Mouse (Mus musculus) myocyte (in vitro differentiated cells): ENCODE results near the gene Tnfaip6. TPM values are rescaled to one million over a fixed set of nuclear protein-coding genes. Genes with fewer than 3 reads are reported as not detected.
"Not testable (repeated sequence)": the region's sequence is repeated elsewhere in the genome, so short reads cannot be mapped to it uniquely, and the experiment has no call there.

Experiments used
- H3K27me3 ChIP-seq: one replicate; pipeline ENCODE4 v1.6.1; 2011; ENCODE audit not compliant: control insufficient read depth, insufficient read depth, insufficient read length
- H3K36me3 ChIP-seq: one replicate; pipeline ENCODE4 v1.6.1; 2011; ENCODE audit not compliant: control insufficient read depth, insufficient read depth
- H3K4me2 ChIP-seq: one replicate; pipeline ENCODE4 v1.6.1; 2011; ENCODE audit warnings: low read depth, control low read depth
- H3K4me3 ChIP-seq: one replicate; pipeline ENCODE4 v1.5.1; 2011; ENCODE audit warnings: mild to moderate bottlenecking, control low read depth, moderate library complexity
- H3K79me2 ChIP-seq: one replicate; pipeline ENCODE4 v1.6.1; 2011; ENCODE audit not compliant: control insufficient read depth, insufficient read depth
- H3ac ChIP-seq: one replicate; pipeline ENCODE4 v1.6.1; 2011; ENCODE audit not compliant: control insufficient read depth, insufficient read length
- CEBPB ChIP-seq: IDR thresholded peaks from 2 replicates; pipeline ENCODE4 v1.6.1; 2011; ENCODE audit warnings: mild to moderate bottlenecking, moderate library complexity; ENCODE audit not compliant: poor library complexity, insufficient read depth, severe bottlenecking
- E2F4 ChIP-seq: IDR thresholded peaks from one replicate; pipeline ENCODE4 v1.6.1; 2011; ENCODE audit warnings: mild to moderate bottlenecking, control low read depth, moderate library complexity; ENCODE audit not compliant: insufficient read depth
- MAX ChIP-seq: IDR thresholded peaks from one replicate; pipeline ENCODE4 v1.6.1; 2011; ENCODE audit warnings: low read depth, mild to moderate bottlenecking, control low read depth
- MYOD1 ChIP-seq, 3 experiments: IDR thresholded peaks; one replicate each; pipeline ENCODE4 v1.6.1; 2011; ENCODE audit warnings: control low read depth in 2 of 3, low read depth in 2 of 3, mild to moderate bottlenecking in 2 of 3, moderate library complexity in 1 of 3; ENCODE audit not compliant: insufficient read length in 2 of 3, control insufficient read depth in 1 of 3
- MYOG ChIP-seq, 3 experiments: IDR thresholded peaks; one replicate each; pipeline ENCODE4 v1.6.1; 2011; ENCODE audit warnings: control low read depth in 2 of 3, low read depth in 2 of 3, mild to moderate bottlenecking in 2 of 3; ENCODE audit not compliant: insufficient read length in 2 of 3, control insufficient read depth in 1 of 3, insufficient read depth in 1 of 3
- POLR2A ChIP-seq: IDR thresholded peaks from one replicate; pipeline ENCODE4 v1.6.1; 2011; ENCODE audit warnings: low read depth, mild to moderate bottlenecking, control low read depth, moderate library complexity; ENCODE audit not compliant: insufficient read length
- POLR2AphosphoS2 ChIP-seq: IDR thresholded peaks from one replicate; pipeline ENCODE4 v1.6.1; 2011; ENCODE audit warnings: low read depth, control low read depth; ENCODE audit not compliant: insufficient read length
- REST ChIP-seq: IDR thresholded peaks from one replicate; pipeline ENCODE4 v1.6.1; 2011; ENCODE audit warnings: mild to moderate bottlenecking, control low read depth, moderate library complexity; ENCODE audit not compliant: insufficient read depth, insufficient read length
- SRF ChIP-seq: IDR thresholded peaks from one replicate; pipeline ENCODE4 v1.6.1; 2011; ENCODE audit warnings: low read depth; ENCODE audit not compliant: control insufficient read depth, insufficient read length
- TCF12 ChIP-seq: IDR thresholded peaks from one replicate; pipeline ENCODE4 v1.6.1; 2011; ENCODE audit warnings: mild to moderate bottlenecking, control low read depth; ENCODE audit not compliant: poor library complexity, insufficient read depth, severe bottlenecking
- TCF3 ChIP-seq: IDR thresholded peaks from one replicate; pipeline ENCODE4 v1.6.1; 2011; ENCODE audit warnings: low read depth, control low read depth; ENCODE audit not compliant: insufficient read length
- USF1 ChIP-seq: IDR thresholded peaks from one replicate; pipeline ENCODE4 v1.6.1; 2011; ENCODE audit warnings: low read depth, mild to moderate bottlenecking, control low read depth, moderate library complexity
- polyA plus RNA-seq: library from polyadenylated mRNA; unstranded; fragments of >200 nt; fragmentation: generic; extraction: Trizol; gene quantifications from one replicate; pipeline ENCODE4 v1.2.1, GENCODE M21; 2012; ENCODE audit warnings: missing spikeins

The Tnfaip6 gene
- polyA plus RNA-seq, 1 experiment: 0.50 TPM

DNA sequence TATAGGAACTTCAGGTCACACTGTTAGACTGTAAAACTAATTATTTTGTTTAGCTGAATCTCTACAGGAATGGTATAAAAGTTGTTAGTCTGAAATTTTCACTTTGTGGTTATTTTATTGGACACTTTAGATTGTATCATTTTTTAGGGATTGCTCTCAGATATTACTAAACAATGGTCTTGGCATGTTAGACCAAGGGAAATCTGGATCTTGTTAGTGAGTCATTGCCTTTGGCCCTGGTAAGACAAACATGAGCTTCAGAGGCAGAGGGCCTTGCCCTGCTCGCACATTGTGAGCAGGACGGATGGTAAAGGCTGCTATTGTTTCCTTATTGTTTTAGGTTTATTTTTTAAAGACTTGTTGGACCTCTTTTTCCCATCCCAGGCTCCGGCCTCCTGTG, 31.4 kb upstream of the Tnfaip6 start:
- Histone ChIP-seq H3K4me2 (peak overlapping the region; percentile 2), H3K27me3 (no peaks in the 10 kb centered on the region), H3K36me3 (no peaks in the 10 kb centered on the region), H3K79me2 (no peaks in the 10 kb centered on the region), H3K4me3 (no peak overlapping the region), H3ac (no peak overlapping the region)
- TF ChIP-seq CEBPB (peak; percentile 83), REST (no peak), USF1 (no peak)

DNA sequence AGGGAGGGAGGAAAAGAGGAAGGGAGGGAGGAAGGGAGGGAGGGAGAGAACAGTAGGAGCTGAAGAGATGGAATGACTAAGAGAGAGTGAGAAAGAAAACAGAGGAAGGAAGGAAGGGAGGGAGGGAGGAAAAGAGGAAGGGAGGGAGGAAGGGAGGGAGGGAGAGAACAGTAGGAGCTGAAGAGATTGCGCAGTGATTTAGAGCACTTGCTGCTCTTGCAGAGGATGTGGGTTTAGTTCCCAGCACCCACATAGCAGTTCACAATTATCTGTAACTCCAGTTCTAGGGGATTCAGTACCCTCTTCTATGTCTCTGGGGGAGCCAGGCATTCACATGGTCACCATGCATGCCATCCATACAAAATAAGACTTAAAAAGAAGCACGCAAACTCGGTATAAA, 26.0 kb upstream of the Tnfaip6 start:
- H3K36me3 ChIP-seq, H3K79me2 ChIP-seq, H3ac ChIP-seq, H3K4me2 ChIP-seq, H3K4me3 ChIP-seq, H3K27me3 ChIP-seq: not testable (repeated sequence)
- peak; percentile 68; the same call in 1 of the 2 replicates for TF ChIP-seq CEBPB

DNA sequence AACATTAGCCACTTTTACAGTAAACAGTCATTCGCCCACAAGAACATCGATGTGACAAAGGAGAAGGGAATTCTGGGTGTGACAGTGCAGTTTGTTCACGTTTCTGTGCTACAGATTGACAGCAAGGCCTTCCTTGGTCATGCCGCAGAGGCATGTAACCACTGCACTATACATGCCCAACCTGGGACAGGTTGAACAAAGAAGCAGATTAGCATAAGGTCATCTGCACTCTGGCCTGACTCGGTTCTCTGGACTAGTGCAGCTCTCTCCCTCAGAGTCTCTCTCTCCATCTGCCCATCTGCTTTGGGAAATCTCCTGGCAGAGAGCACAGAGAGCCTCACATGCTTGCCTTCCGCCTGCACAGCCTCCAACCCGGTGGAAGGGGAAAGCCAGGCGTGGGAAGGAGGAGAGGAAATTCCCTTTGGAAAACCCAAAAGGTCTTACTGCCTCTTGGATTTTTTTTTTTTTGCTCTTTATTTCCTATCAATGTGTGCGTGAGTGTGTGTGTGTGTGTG, 24.4 kb upstream of the Tnfaip6 start:
- no peak for TF ChIP-seq MYOD1 (IDR thresholded peaks at IDR 0.05; ENCODE audit: control insufficient read depth in 1 of 3, insufficient read length in 2 of 3, low read depth in 2 of 3)
- TF ChIP-seq E2F4: no peak
- TF ChIP-seq MAX: no peak
- TF ChIP-seq POLR2A: no peak
- no peak for TF ChIP-seq CEBPB
- TF ChIP-seq SRF: no peak
- TF ChIP-seq MYOG (IDR thresholded peaks at IDR 0.05; ENCODE audit: control insufficient read depth in 1 of 3, insufficient read depth in 1 of 3, insufficient read length in 2 of 3, low read depth in 2 of 3): no peak
- no peak for TF ChIP-seq USF1
- no peak for TF ChIP-seq POLR2AphosphoS2
- TF ChIP-seq TCF12: no peak
- TF ChIP-seq TCF3: no peak
- no peak for TF ChIP-seq REST
- Histone ChIP-seq H3K36me3 (no peaks in the 10 kb centered on the region), H3K27me3 (no peaks in the 10 kb centered on the region), H3K4me3 (no peak overlapping the region), H3ac (no peak overlapping the region), H3K79me2 (no peaks in the 10 kb centered on the region), H3K4me2 (no peak overlapping the region)

DNA sequence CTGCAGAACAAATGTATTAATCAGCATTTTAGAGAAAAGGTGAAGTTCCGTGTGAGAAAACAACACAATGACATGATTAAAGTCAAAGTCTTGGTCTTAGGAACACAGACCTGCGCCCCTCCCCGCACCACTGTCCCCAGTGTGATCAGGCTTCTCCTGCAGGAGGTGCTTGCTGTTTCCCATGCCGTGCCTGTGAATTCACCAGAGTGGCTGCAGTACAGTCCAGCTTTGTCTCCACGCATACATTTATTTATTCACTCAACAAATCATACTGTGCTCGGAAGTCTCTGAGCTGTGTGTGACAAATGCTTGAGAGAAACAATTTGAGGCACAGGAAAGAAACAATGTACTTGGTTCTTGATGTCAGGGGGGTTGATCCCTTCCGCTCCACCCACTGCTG, 21.4 kb upstream of the Tnfaip6 start:
- Histone ChIP-seq H3ac (no peak overlapping the region), H3K4me2 (no peak overlapping the region), H3K79me2 (no peaks in the 10 kb centered on the region), H3K27me3 (no peaks in the 10 kb centered on the region), H3K36me3 (no peaks in the 10 kb centered on the region), H3K4me3 (no peak overlapping the region)
- TF ChIP-seq POLR2A (no peak), E2F4 (no peak), POLR2AphosphoS2 (no peak), MYOG (IDR thresholded peaks at IDR 0.05; ENCODE audit: control insufficient read depth in 1 of 3, insufficient read depth in 1 of 3, insufficient read length in 2 of 3, low read depth in 2 of 3) (no peak), TCF3 (no peak), CEBPB (no peak), USF1 (no peak), MAX (no peak), REST (no peak), SRF (no peak), TCF12 (no peak), MYOD1 (IDR thresholded peaks at IDR 0.05; ENCODE audit: control insufficient read depth in 1 of 3, insufficient read length in 2 of 3, low read depth in 2 of 3) (no peak)

DNA sequence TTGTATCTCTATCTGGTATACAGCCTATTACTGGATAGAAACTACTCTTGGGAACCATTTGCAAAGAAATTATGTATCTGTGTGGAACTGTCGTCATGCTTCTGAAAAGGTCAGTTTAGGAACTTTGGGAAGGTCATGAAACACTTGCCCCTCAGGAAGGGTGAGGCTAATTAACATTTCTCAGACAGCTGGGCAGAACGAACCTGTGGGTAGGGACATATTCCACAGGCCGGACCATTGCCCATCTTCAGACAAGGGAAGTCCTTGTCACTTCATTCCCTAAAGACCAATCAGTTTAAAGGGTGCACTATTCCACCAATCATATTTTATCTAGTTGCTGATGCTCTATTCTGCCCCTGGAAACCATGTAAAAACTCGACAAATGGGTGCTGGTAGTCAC, 10.7 kb upstream of the Tnfaip6 start:
- H3ac ChIP-seq: no peak overlapping the region
- TF ChIP-seq E2F4 (no peak), MAX (no peak), MYOD1 (IDR thresholded peaks at IDR 0.05; ENCODE audit: control insufficient read depth in 1 of 3, insufficient read length in 2 of 3, low read depth in 2 of 3) (no peak), POLR2A (no peak), POLR2AphosphoS2 (no peak), CEBPB (no peak), SRF (no peak), REST (no peak)
- no peaks in the 10 kb centered on the region for H3K36me3 ChIP-seq
- H3K4me3 ChIP-seq: no peak overlapping the region
- H3K79me2 ChIP-seq: no peaks in the 10 kb centered on the region
- H3K27me3 ChIP-seq: no peaks in the 10 kb centered on the region
- H3K4me2 ChIP-seq: no peak overlapping the region
